Mouse (Mus musculus) inflammation-experienced regulatory T-cells, adult 6 months (primary cell): ENCODE measurements around the gene Cttn. TPM values are rescaled to one million over a fixed set of nuclear protein-coding genes. Genes with fewer than 3 reads are reported as not detected.

Source experiments
- ATAC-seq: one replicate; pipeline ENCODE4 v1.8.0; 2017
- polyA plus RNA-seq, 3 experiments: library from polyadenylated mRNA; unstranded; fragments of 100-300 nt; shearing (Covaris generic); gene quantifications; one replicate each; pipeline ENCODE4 v1.2.1; 2017

Gene Cttn
- polyA plus RNA-seq, 3 experiments from 2014 or later: 2.3 to 5.5 (median 4.5) TPM

DNA sequence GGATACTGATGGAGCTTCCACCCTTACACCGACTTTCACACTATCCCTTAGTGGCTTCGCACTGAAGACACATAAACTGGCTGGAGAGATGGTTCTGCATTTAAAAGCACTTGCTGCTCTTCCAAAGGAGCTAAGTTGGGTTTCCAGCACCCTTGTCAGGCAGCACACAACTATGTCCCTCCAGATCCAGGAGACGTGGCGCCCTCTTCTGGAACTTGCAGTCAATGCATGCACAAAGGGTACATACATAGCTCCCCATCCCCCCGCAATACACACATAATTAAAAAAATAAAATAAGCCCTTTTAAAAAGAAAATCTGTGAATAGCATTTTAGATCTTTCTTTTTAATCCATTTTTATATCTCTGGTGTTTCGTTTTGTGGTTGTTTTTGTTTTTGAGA lies 83.3 kb downstream of the Cttn start:
- no peak for ATAC-seq

Other genes with a start within 250 kb of the Cttn start
- 10 to 100 TPM; 13.8 to 29.4 (median 21.1) TPM for gene Ppfia1, start 82.7 kb upstream of the Cttn start, polyA plus RNA-seq
- gene Fadd, start 111.5 kb upstream of the Cttn start, polyA plus RNA-seq: 1 to 10 TPM; 6.0 to 7.9 (median 7.1) TPM